Mouse (Mus musculus) common myeloid progenitor, adult 5-6 weeks (primary cell): ENCODE data around the gene Fam19a2. TPM values are rescaled to one million over a fixed set of nuclear protein-coding genes. Genes with fewer than 3 reads are reported as not detected.

Experiments used
- ATAC-seq: replicated peaks from 2 replicates; pipeline ENCODE4 v1.8.0; 2016; ENCODE audit warnings: low read depth, mild to moderate bottlenecking, moderate TSS enrichment, inconsistent platforms; ENCODE audit not compliant: poor library complexity, severe bottlenecking
- total RNA-seq: library from RNA; stranded (forward); fragments of 200-1000, 187-1606 nt; gene quantifications from 2 replicates; pipeline ENCODE4 v1.2.3, GENCODE M21; 2017

The Fam19a2 gene
- total RNA-seq, 1 experiment from 2014 or later: not detected

DNA sequence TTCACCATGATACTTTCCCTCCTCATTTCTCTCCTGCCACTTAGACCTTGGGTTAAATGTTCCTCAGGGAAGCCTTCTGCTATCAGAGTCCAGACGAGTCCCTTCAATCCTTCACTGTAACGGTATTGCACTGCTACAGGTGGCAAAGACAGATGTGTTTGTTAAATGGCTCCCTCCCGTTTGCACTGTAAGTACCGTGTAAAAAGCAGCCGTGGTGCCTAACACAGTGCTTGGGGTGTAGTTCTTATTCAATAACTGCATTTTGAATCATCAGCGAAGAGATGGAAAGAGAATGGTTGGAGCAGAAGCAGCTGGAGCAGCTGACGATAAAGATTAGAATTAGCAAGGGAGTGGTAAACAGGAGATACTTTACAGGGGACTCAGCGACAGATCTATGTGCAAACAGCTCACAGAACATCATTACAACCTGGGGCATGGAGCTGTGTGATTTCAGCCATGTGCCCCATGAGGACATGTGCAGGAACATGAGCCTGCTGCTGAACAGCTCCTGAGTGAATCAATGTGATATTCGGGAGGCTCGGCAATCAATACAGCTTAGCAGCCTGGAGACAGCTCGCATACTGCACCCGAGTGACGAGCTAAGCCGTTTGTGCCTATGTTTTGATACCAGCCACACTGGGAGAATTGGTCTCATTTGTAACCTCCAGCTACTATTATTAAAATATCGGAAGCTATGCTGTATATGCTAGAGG lies 103.5 kb downstream of the Fam19a2 start:
- no peak for ATAC-seq

- ATAC-seq: no peak
Observed at GRCm38 (mm10) chr10:123383277-123383676, 119.5 kb downstream of the Fam19a2 start.

- ATAC-seq: no peak
Observed at GRCm38 (mm10) chr10:123385641-123386040, 121.8 kb downstream of the Fam19a2 start.

- ATAC-seq: no peak
Observed at GRCm38 (mm10) chr10:123395429-123395828, 131.6 kb downstream of the Fam19a2 start.

- ATAC-seq: no peak
Observed at GRCm38 (mm10) chr10:123398136-123398535, 134.3 kb downstream of the Fam19a2 start.

GRCm38 (mm10) chr10:123401188-123401587 lies 137.4 kb downstream of the Fam19a2 start:
- ATAC-seq: no peak

GRCm38 (mm10) chr10:123402460-123402859 lies 138.7 kb downstream of the Fam19a2 start:
- ATAC-seq: no peak

- ATAC-seq: no peak
Observed at GRCm38 (mm10) chr10:123414953-123415352, 151.2 kb downstream of the Fam19a2 start.

DNA sequence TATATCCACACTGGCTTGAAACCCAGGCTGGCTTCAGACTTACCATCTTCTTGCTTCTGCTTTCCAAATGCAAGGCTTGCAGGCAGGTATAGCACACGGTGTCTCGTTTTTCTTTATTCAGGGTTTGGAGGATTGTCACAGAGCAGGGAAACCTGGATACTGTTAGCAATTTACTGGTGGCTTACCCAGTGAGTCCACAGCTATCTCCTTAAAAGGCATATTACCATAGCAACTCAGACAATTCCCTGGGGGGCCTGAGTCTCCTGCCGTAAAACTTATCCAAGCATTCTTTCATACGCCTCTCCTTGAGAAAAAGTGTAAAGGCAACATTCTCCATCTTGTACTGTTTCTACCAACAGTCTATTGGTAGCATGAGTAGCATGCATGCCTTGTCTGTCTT lies 152.2 kb downstream of the Fam19a2 start:
- no peak for ATAC-seq

DNA sequence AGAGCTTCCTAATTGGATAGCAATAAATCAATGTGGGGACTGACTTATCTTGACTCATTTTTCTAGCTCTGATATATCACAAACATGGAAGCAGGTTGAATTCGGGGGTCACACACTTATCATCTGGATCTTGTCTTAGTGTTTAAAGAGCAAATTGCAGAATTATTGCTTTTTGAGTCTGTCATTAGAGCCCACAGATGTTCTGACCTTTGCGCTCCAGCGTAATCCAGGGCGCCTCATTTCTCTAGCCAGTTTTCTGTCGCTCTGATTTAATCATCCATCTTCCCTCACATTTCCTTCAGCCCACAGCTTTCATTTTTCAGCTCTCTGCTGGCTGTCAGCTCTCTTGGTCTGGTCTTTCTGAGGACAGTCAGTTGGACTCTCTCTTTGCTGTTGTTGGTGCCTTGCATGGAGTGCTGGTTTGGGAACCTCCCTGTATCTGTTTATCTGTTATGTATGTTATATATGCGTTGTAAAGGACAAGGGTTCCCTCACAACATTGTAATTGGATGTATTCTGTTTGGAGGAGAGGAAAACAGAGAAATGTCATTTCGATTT lies 154.9 kb downstream of the Fam19a2 start:
- no peak for ATAC-seq

DNA sequence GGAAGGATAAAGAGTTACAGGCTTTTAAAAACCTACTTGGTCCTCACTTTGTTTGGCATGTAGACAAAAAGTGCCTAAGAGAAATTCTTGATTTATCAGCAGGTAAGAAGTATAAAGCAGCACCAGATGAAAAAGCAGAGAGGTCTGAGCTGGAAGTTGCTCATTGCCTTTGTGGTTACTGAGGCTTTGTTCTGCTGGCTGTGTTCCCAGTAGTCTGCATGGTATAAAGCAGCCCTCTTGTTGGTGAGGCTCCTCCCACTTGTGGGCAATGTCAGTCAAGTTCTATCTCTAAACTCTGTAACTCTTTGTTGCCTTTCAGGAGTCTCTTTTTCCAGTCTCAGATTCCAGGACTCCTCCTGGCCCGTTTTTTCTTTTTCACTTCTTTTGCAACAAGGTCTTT lies 156.5 kb downstream of the Fam19a2 start:
- ATAC-seq: no peak

DNA sequence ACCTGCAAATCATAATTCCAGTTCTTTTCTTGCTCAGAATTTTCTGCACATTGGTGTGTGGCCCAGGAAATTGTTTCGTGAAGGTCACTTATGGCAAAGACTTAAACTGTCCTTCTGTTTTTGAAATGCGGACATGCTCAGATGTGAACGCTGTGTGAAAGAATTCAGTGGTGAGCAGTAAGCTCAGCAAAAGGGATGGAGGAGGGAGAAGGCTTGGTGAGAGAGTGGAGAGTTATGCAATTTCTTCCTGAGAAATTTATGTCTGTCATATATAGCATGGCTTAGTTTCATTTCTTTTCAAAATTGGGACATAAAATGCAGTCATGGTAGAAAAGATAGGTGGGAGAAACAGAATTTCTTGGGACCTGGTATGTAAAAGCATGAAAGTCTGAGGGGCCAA lies 160.7 kb downstream of the Fam19a2 start:
- no peak for ATAC-seq

GRCm38 (mm10) chr10:123426527-123427363 lies 162.9 kb downstream of the Fam19a2 start:
- no peak for ATAC-seq

DNA sequence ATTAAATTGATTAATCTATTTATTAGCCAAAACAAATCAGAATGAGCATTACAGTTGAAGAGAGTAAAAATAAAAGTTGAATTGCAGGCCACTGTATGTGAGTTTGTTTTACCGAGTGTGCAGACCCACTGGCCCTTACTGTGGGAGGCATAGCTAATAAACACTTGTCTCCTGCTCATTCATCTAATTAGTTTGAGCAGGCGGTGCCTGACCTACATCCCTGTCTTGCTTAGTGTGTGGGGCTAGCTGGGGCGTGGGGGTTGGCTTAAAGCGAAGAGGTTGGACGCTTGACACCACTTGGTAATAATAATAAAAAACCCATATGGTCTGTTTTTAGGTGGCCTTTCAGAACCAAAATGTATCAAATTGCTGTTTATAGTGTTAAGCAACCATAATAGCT lies 167.8 kb downstream of the Fam19a2 start:
- ATAC-seq: no peak

DNA sequence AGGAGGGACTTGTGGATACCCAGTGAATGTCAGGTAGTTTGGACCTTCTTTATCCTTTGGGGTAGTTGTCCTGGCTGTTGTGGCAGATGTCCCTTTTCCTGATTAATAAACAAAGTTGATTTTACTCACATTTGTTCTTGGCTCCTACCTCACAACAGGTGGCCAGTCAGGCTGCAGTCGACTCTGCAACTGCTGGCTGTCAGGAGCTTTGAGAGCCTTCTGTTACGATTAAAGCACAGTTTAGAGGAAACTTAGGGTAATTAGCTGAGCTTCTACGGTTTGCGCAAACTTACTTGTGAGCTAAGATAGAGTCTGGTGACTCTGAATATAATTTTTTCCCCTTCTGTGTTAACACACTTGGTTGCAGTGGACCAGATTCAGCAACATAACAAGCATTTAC lies 173.8 kb downstream of the Fam19a2 start:
- ATAC-seq: no peak

DNA sequence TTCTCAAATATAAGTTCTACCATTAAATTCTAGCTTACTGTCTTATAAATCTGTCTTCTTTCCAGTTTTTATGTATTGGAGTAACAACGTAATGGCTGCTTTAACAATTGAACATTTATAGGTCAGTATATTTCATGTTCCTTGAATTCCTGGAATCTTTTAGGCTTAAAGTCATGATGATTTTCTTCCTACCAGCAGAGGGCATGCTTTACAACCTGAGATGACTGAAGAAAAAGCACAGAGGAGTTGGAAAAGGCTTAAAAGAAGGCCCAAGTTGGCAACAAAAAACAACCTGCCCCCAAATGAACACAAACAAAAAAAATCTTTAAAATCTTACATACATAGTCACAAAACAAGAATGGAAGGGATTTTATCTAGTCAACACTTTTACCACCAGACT lies 193.0 kb downstream of the Fam19a2 start:
- ATAC-seq: no peak

DNA sequence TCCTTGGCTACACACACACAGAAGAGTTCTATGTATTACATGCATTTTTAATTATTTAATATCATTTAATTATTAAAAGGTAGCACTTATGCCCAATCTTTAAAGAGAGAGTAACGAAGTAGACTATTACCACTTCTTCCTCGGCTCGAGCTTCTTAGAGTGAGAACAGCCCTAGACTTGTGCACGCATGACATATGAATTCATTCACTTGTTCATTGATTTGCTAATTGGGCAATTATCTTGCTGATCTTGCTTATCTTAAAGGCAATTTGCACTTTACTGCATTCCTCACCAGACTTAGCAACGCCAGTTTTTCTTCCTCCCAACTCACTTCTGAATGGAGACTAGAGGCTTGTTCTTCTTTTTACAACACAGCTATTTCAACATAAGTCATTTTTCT lies 196.7 kb downstream of the Fam19a2 start:
- no peak for ATAC-seq

- peak; percentile 52 for ATAC-seq
Observed at GRCm38 (mm10) chr10:123462305-123462704, 198.5 kb downstream of the Fam19a2 start.

- no peak for ATAC-seq
Observed at GRCm38 (mm10) chr10:123514749-123515148, 251.0 kb downstream of the Fam19a2 start.

- ATAC-seq: no peak
Observed at GRCm38 (mm10) chr10:123520613-123521012, 256.8 kb downstream of the Fam19a2 start.

- no peak for ATAC-seq
Observed at GRCm38 (mm10) chr10:123521203-123521602, 257.4 kb downstream of the Fam19a2 start.
